8 mouse cellular contexts compared by ENCODE assay signal in the genomic region with DNA sequence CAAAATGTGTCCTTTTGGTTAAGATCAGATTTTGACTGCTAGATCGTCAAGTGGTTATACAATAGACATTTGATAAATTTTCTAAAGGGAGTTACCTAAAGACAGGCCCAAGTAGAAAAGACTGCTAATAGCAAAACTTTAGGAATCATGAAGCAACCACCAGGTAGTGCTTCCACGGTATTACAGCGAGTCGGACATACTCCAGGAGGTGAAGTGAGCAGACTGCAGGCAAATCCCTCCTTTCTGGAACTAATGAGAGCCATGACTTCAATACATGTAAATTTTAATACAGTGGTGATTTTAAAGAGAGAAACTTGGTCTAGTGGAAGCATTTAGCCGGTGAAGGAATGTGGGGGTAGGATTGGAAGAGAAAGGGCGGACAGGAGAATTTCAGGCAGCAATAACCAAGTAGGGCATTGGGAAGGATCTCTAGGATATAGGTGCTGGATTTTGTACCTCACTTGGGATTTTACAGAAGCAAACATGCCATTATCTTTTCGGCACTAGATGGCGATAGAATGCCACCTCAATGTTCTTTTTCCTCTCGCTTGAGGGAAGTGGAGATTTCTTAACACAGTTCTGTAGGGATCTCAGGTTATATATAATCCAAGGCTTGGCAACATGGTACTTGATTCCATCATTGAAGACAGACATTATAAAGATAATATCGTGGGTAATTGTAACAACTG. TPM values are rescaled to one million over a fixed set of nuclear protein-coding genes. Genes with fewer than 3 reads are reported as not detected.
DNase-seq lines count a peak whose midpoint lies in the region; ATAC-seq and TF ChIP-seq lines count a peak whose summit lies in the region.

No protein-coding gene starts in this region.

- no peaks in the 10 kb centered on the region for H3K9me3 ChIP-seq in CH12.LX (replicated peaks; ENCODE audit: low read length)
- H3K9me3 ChIP-seq in embryonic facial prominence, embryonic 12.5 days = no peaks in the 10 kb centered on the region
- no peaks in the 10 kb centered on the region for H3K9me3 ChIP-seq in heart, embryonic 16.5 days (replicated peaks; ENCODE audit: control insufficient read depth, low read length)
- no peaks in the 10 kb centered on the region for H3K9me3 ChIP-seq in liver, embryonic 12.5 days (replicated peaks)

- DNase-seq in CH12.LX (ENCODE audit: extremely low read depth) = peak; percentile 76
- peak; percentile 63 for DNase-seq in adrenal gland, postnatal 14 days
- DNase-seq in kidney, postnatal 25 days = peak; percentile 55 to 77
- DNase-seq in naive thymus-derived CD4-positive, alpha-beta T cell, adult 2 months (ENCODE audit: low read depth) = peak; percentile 84

- peak; percentile 64 for ATAC-seq in embryonic facial prominence, embryonic 12.5 days (ENCODE audit: insufficient number of reproducible peaks, insufficient read depth, low FRiP score, low TSS enrichment)
- no peak for ATAC-seq in heart, embryonic 16.5 days (replicated peaks; ENCODE audit: extremely low read depth, insufficient read depth, low FRiP score)
- ATAC-seq in liver, embryonic 12.5 days = peak; percentile 48

- no peak for TF ChIP-seq POLR2A in CH12.LX (IDR thresholded peaks at IDR 0.05; ENCODE audit: low read depth, low read length)
- TF ChIP-seq POLR2A in testis, adult 2 months (IDR thresholded peaks at IDR 0.05; ENCODE audit: control insufficient read depth, low read depth, low read length) = no peak

- peak; percentile 36; the same call in 1 of the 2 replicates for TF ChIP-seq EP300 in CH12.LX (IDR thresholded peaks at IDR 0.05; ENCODE audit: low read length)

- in situ Hi-C loops in CH12.LX (cut with MboI; ENCODE audit: low pct_ligation_motif_present, low pct_unique_long_range_greater_than_20kb, low sequenced_read_pairs) = loop anchor here (5.0 to 10.0 kb wide), 2 partner anchors 63 to 136 kb away; partner anchors contain the start of gene Entpd6

- no peaks in the 10 kb centered on the region for H3K27me3 ChIP-seq in CH12.LX (replicated peaks)
- no peaks in the 10 kb centered on the region for H3K27me3 ChIP-seq in embryonic facial prominence, embryonic 12.5 days
- H3K27me3 ChIP-seq in heart, embryonic 16.5 days (ENCODE audit: control insufficient read depth, insufficient read depth, low read length) = no peaks in the 10 kb centered on the region
- no peaks in the 10 kb centered on the region for H3K27me3 ChIP-seq in liver, embryonic 12.5 days (replicated peaks)
- H3K27me3 ChIP-seq in testis, adult 2 months (ENCODE audit: control insufficient read depth, insufficient read depth, low read length) = no peaks in the 10 kb centered on the region

- H3K36me3 ChIP-seq in CH12.LX (replicated peaks in 1 of 2; ENCODE audit: control insufficient read depth in 1 of 2, insufficient read depth in 1 of 2, low read length in 1 of 2) = peaks cover 0 to 16% of the 10 kb centered on the region in 2 experiments
- no peaks in the 10 kb centered on the region for H3K36me3 ChIP-seq in embryonic facial prominence, embryonic 12.5 days
- no peaks in the 10 kb centered on the region for H3K36me3 ChIP-seq in heart, embryonic 16.5 days (ENCODE audit: control insufficient read depth, insufficient read depth)
- H3K36me3 ChIP-seq in liver, embryonic 12.5 days = 0 out of 2 replicates have a peak, but pooled peaks cover 4% of the 10 kb centered on the region
- H3K36me3 ChIP-seq in testis, adult 2 months (ENCODE audit: control insufficient read depth, insufficient read depth, low read length) = no peaks in the 10 kb centered on the region

- peak overlapping the region; percentile 21; the same call in 1 of the 2 replicates for H3K9ac ChIP-seq in CH12.LX (ENCODE audit: insufficient read depth, low read depth)
- peak overlapping the region; percentile 75; the same call in 1 of the 2 replicates for H3K9ac ChIP-seq in embryonic facial prominence, embryonic 12.5 days
- H3K9ac ChIP-seq in heart, embryonic 16.5 days (ENCODE audit: low read length) = peak overlapping the region; percentile 87
- peak overlapping the region; percentile 83 for H3K9ac ChIP-seq in liver, embryonic 12.5 days

- peak; percentile 81 to 95 for TF ChIP-seq CTCF in CH12.LX (conservative IDR thresholded peaks at IDR 0.05 in 1 of 2, IDR thresholded peaks at IDR 0.05 in 1 of 2; ENCODE audit: low read depth in 2 of 2, low read length in 2 of 2)
- TF ChIP-seq CTCF in testis, adult 2 months (IDR thresholded peaks at IDR 0.05; ENCODE audit: control insufficient read depth, insufficient read depth, insufficient replicate concordance, low read depth, low read length) = no peak

- peaks cover 3 to 20% of the 10 kb centered on the region in 2 experiments; a peak in 3 of 4 replicates for H3K4me1 ChIP-seq in CH12.LX (ENCODE audit: control insufficient read depth in 1 of 2, insufficient read depth in 2 of 2)
- H3K4me1 ChIP-seq in embryonic facial prominence, embryonic 12.5 days = peaks cover 8% of the 10 kb centered on the region; the same call in 1 of the 2 replicates
- H3K4me1 ChIP-seq in heart, embryonic 16.5 days (ENCODE audit: control insufficient read depth, insufficient read depth, low read length) = peaks cover 7% of the 10 kb centered on the region; the same call in 1 of the 2 replicates
- H3K4me1 ChIP-seq in liver, embryonic 12.5 days = peaks cover 36% of the 10 kb centered on the region
- 0 out of 2 replicates have a peak, but pooled peaks cover 2% of the 10 kb centered on the region for H3K4me1 ChIP-seq in testis, adult 2 months (ENCODE audit: control insufficient read depth, insufficient read depth, low read length)

- peak; percentile 98 for TF ChIP-seq RAD21 in CH12.LX (IDR thresholded peaks at IDR 0.05; ENCODE audit: low read depth, low read length)

- 2% methylated on average over 10 of the region's 10 CpGs for whole genome bisulfite sequencing in embryonic facial prominence, embryonic 12.5 days
- 1% methylated on average over 10 of the region's 10 CpGs for WGBS in heart, embryonic 16.5 days
- 1% methylated on average over 10 of the region's 10 CpGs for WGBS in liver, embryonic 12.5 days (ENCODE audit: insufficient replicate concordance)

- dilution Hi-C loops in CH12.LX (cut with MboI; ENCODE audit: extremely low pct_ligation_motif_present, extremely low pct_unique_long_range_greater_than_20kb, low sequenced_read_pairs) = no loop called here

- peak overlapping the region; percentile 56 to 94 (median 89) for H3K4me3 ChIP-seq in CH12.LX (replicated peaks in 1 of 3; ENCODE audit: low read depth in 2 of 3, low read length in 2 of 3, poor library complexity in 1 of 3)
- H3K4me3 ChIP-seq in embryonic facial prominence, embryonic 12.5 days = peak overlapping the region; percentile 94
- peak overlapping the region; percentile 68 for H3K4me3 ChIP-seq in heart, embryonic 16.5 days (ENCODE audit: low read length)
- H3K4me3 ChIP-seq in liver, embryonic 12.5 days = peak overlapping the region; percentile 77
- H3K4me3 ChIP-seq in testis, adult 2 months (ENCODE audit: control insufficient read depth, low read depth, low read length) = peak overlapping the region; percentile 97; the same call in 1 of the 2 replicates

- no peak overlapping the region for H3K27ac ChIP-seq in CH12.LX (ENCODE audit: insufficient read depth, low read depth)
- H3K27ac ChIP-seq in embryonic facial prominence, embryonic 12.5 days = peak overlapping the region; percentile 54; the same call in 1 of the 2 replicates
- peak overlapping the region; percentile 58 for H3K27ac ChIP-seq in heart, embryonic 16.5 days (ENCODE audit: low read length)
- H3K27ac ChIP-seq in liver, embryonic 12.5 days = peak overlapping the region; percentile 81
- H3K27ac ChIP-seq in testis, adult 2 months (ENCODE audit: control insufficient read depth, insufficient read depth, low read depth, low read length) = no peak overlapping the region

- H3K4me2 ChIP-seq in CH12.LX (ENCODE audit: insufficient read depth, low read depth, poor library complexity, severe bottlenecking) = peak overlapping the region; percentile 92
- H3K4me2 ChIP-seq in embryonic facial prominence, embryonic 12.5 days (replicated peaks) = peak overlapping the region; percentile 81
- H3K4me2 ChIP-seq in heart, embryonic 16.5 days (ENCODE audit: low read depth, low read length) = peak overlapping the region; percentile 93
- peak overlapping the region; percentile 83 for H3K4me2 ChIP-seq in liver, embryonic 12.5 days

- H3K79me2 ChIP-seq in CH12.LX (replicated peaks; ENCODE audit: control insufficient read depth, extremely low read depth, insufficient read depth, poor library complexity, severe bottlenecking) = peaks cover 3% of the 10 kb centered on the region

TF ChIP-seq in CH12.LX, 34 proteins besides CTCF, POLR2A, EP300 and RAD21 (continues in another document):
- peak; percentile 55; the same call in 1 of the 2 replicates for TF ChIP-seq MEF2A (IDR thresholded peaks at IDR 0.05; ENCODE audit: borderline replicate concordance, low read depth, low read length)

RNA-seq across cellular contexts. Expression of gene Apmap, which starts 0.6 kb away (rescaled TPM):
- 24.5 and 29.0 TPM in 2 replicates for total RNA-seq in CH12.LX (2012; rRNA removed)
- total RNA-seq in CH12.LX (2014; rRNA removed) = 35.6 and 39.3 TPM in 2 replicates
- polyA plus RNA-seq in CH12.LX (2012; ENCODE audit: insufficient read length, low read depth) = 25.8 and 29.3 TPM in 2 replicates
- 161 and 180 TPM in 2 replicates for total RNA-seq in adrenal gland, postnatal 14 days (2021)
- polyA plus RNA-seq in embryonic facial prominence, embryonic 12.5 days (2016; fragmentation: Nextera tagmentation; extraction: Ambion mirVana) = 27.9 and 28.3 TPM in 2 replicates
- polyA plus RNA-seq in heart, embryonic 16.5 days (2015; fragmentation: Nextera tagmentation; extraction: Ambion mirVana) = 26.6 and 28.8 TPM in 2 replicates
- 28.2 and 28.6 TPM in 2 replicates for polyA plus RNA-seq in liver, embryonic 12.5 days (2016; fragmentation: Nextera tagmentation; extraction: Ambion mirVana)
- 24.1 and 31.2 TPM in 2 replicates for polyA plus RNA-seq in testis, adult 2 months (2012; rRNA removed)

RNA-seq across cellular contexts. Expression of gene Cst7, which starts 38.8 kb away (rescaled TPM):
- total RNA-seq in CH12.LX (2012; rRNA removed) (12.8 and 15.9 TPM in 2 replicates), CH12.LX (2014; rRNA removed) (30.7 and 31.7 TPM in 2 replicates)
- polyA plus RNA-seq in CH12.LX (2012; ENCODE audit: insufficient read length, low read depth) = 42.0 and 48.8 TPM in 2 replicates
- 0.90 TPM in 1 of 2 replicates, not detected in the other for total RNA-seq in adrenal gland, postnatal 14 days (2021)
- 0.17 and 0.47 TPM in 2 replicates for polyA plus RNA-seq in embryonic facial prominence, embryonic 12.5 days (2016; fragmentation: Nextera tagmentation; extraction: Ambion mirVana)
- 1.1 and 2.1 TPM in 2 replicates for polyA plus RNA-seq in heart, embryonic 16.5 days (2015; fragmentation: Nextera tagmentation; extraction: Ambion mirVana)
- polyA plus RNA-seq in liver, embryonic 12.5 days (2016; fragmentation: Nextera tagmentation; extraction: Ambion mirVana) = 3.6 and 3.7 TPM in 2 replicates
- polyA plus RNA-seq in testis, adult 2 months (2012; rRNA removed) = 0.46 and 0.78 TPM in 2 replicates

RNA-seq across cellular contexts. Expression of gene Acss1, which starts 59.3 kb away (rescaled TPM):
- total RNA-seq in CH12.LX (2012; rRNA removed) (1.7 and 1.9 TPM in 2 replicates), CH12.LX (2014; rRNA removed) (0.35 and 0.39 TPM in 2 replicates)
- polyA plus RNA-seq in CH12.LX (2012; ENCODE audit: insufficient read length, low read depth) = 0.44 and 0.76 TPM in 2 replicates
- 75.7 and 93.0 TPM in 2 replicates for total RNA-seq in adrenal gland, postnatal 14 days (2021)
- polyA plus RNA-seq in embryonic facial prominence, embryonic 12.5 days (2016; fragmentation: Nextera tagmentation; extraction: Ambion mirVana) = 7.7 and 9.4 TPM in 2 replicates
- polyA plus RNA-seq in heart, embryonic 16.5 days (2015; fragmentation: Nextera tagmentation; extraction: Ambion mirVana) = 14.1 and 15.4 TPM in 2 replicates
- polyA plus RNA-seq in liver, embryonic 12.5 days (2016; fragmentation: Nextera tagmentation; extraction: Ambion mirVana) = 47.4 and 53.8 TPM in 2 replicates
- polyA plus RNA-seq in testis, adult 2 months (2012; rRNA removed) = 9.7 and 14.6 TPM in 2 replicates

Comparison
In these comparisons a context has a peak if more than half of its experiments do, and no peak if none do; other contexts are left out.
1. H3K27ac ChIP-seq: peak in embryonic facial prominence, embryonic 12.5 days (single experiment), heart, embryonic 16.5 days (single experiment) and liver, embryonic 12.5 days (single experiment); none in CH12.LX (single experiment) and testis, adult 2 months (single experiment).
2. H3K9ac ChIP-seq: peak in every context shown above with its lines; median percentile 87 in heart, embryonic 16.5 days; 83 in liver, embryonic 12.5 days; 75 in embryonic facial prominence, embryonic 12.5 days; 21 in CH12.LX.
3. Peak in every context shown above with its lines, with median percentiles within 50 percentile points of each other: DNase-seq, H3K4me2 ChIP-seq and H3K4me3 ChIP-seq.